Mouse (Mus musculus): Measurements from ENCODE around the gene Ankrd53. TPM values are rescaled to one million over a fixed set of nuclear protein-coding genes. Genes with fewer than 3 reads are reported as not detected.
"Not testable (repeated sequence)": the region's sequence is repeated elsewhere in the genome, so short reads cannot be mapped to it uniquely, and the experiment has no call there.

Gene Ankrd53
- polyA plus RNA-seq, 1 experiment from 2014 or later: not detected

- ATAC-seq (ENCODE audit: low FRiP score, low TSS enrichment) (no peak), DNase-seq (ENCODE audit: low spot score) (no peak)
- Histone ChIP-seq H3K4me3 (ENCODE audit: low read depth, low read length) (no peak overlapping the region), H3K36me3 (ENCODE audit: control insufficient read depth, insufficient read depth, low read length) (no peaks in the 10 kb centered on the region), H3K27me3 (ENCODE audit: control insufficient read depth, insufficient read depth, low read length) (no peaks in the 10 kb centered on the region), H3K27ac (replicated peaks) (no peak overlapping the region), H3K9ac (ENCODE audit: low read length) (no peak overlapping the region), H3K4me1 (replicated peaks; ENCODE audit: control insufficient read depth, insufficient read depth) (no peaks in the 10 kb centered on the region), H3K4me2 (replicated peaks; ENCODE audit: low read depth) (no peak overlapping the region), H3K9me3 (ENCODE audit: control insufficient read depth, low read length) (no peaks in the 10 kb centered on the region)
- TF ChIP-seq CTCF (IDR thresholded peaks at IDR 0.05; ENCODE audit: low read depth) (no peak), EP300 (optimal IDR thresholded peaks at IDR 0.05) (no peak)
- WGBS: 76% methylated on average over 3 of the region's 3 CpGs
These were observed 24.0 kb downstream of the Ankrd53 start for GRCm38 (mm10) chr6:83786426-83786825.

GRCm38 (mm10) chr6:83788554-83788953 is 26.1 kb downstream of the Ankrd53 start:
- Histone ChIP-seq H3K27ac (replicated peaks) (no peak overlapping the region), H3K4me3 (ENCODE audit: low read depth, low read length) (no peak overlapping the region), H3K4me1 (replicated peaks; ENCODE audit: control insufficient read depth, insufficient read depth) (no peaks in the 10 kb centered on the region), H3K36me3 (ENCODE audit: control insufficient read depth, insufficient read depth, low read length) (no peaks in the 10 kb centered on the region), H3K27me3 (ENCODE audit: control insufficient read depth, insufficient read depth, low read length) (no peaks in the 10 kb centered on the region), H3K9me3 (ENCODE audit: control insufficient read depth, low read length) (no peaks in the 10 kb centered on the region), H3K4me2 (replicated peaks; ENCODE audit: low read depth) (no peak overlapping the region), H3K9ac (ENCODE audit: low read length) (no peak overlapping the region)
- WGBS: 73% methylated on average over 7 of the region's 7 CpGs
- ATAC-seq (ENCODE audit: low FRiP score, low TSS enrichment) (no peak), DNase-seq (ENCODE audit: low spot score) (no peak)
- no peak for TF ChIP-seq EP300 (optimal IDR thresholded peaks at IDR 0.05)
- no peak for TF ChIP-seq CTCF (IDR thresholded peaks at IDR 0.05; ENCODE audit: low read depth)

- not testable (repeated sequence) for H3K27me3 ChIP-seq (ENCODE audit: control insufficient read depth, insufficient read depth, low read length); DNase-seq (ENCODE audit: low spot score); H3K4me2 ChIP-seq (replicated peaks; ENCODE audit: low read depth); H3K9me3 ChIP-seq (ENCODE audit: control insufficient read depth, low read length); H3K4me3 ChIP-seq (ENCODE audit: low read depth, low read length); H3K36me3 ChIP-seq (ENCODE audit: control insufficient read depth, insufficient read depth, low read length); H3K9ac ChIP-seq (ENCODE audit: low read length); ATAC-seq (ENCODE audit: low FRiP score, low TSS enrichment); H3K27ac ChIP-seq (replicated peaks); H3K4me1 ChIP-seq (replicated peaks; ENCODE audit: control insufficient read depth, insufficient read depth)
- 77% methylated on average over 5 of the region's 5 CpGs for WGBS
These were observed 28.1 kb downstream of the Ankrd53 start for GRCm38 (mm10) chr6:83790533-83790932.

GRCm38 (mm10) chr6:83791251-83791890 is 28.9 kb downstream of the Ankrd53 start:
- H3K4me2 ChIP-seq (replicated peaks; ENCODE audit: low read depth): no peak overlapping the region
- WGBS: 53% methylated on average over 4 of the region's 4 CpGs
- H3K4me3 ChIP-seq (ENCODE audit: low read depth, low read length): no peak overlapping the region
- H3K27me3 ChIP-seq (ENCODE audit: control insufficient read depth, insufficient read depth, low read length): no peaks in the 10 kb centered on the region
- ATAC-seq (ENCODE audit: low FRiP score, low TSS enrichment) (no peak), DNase-seq (ENCODE audit: low spot score) (no peak)
- H3K9me3 ChIP-seq (ENCODE audit: control insufficient read depth, low read length): no peaks in the 10 kb centered on the region
- no peak overlapping the region for H3K9ac ChIP-seq (ENCODE audit: low read length)
- H3K36me3 ChIP-seq (ENCODE audit: control insufficient read depth, insufficient read depth, low read length): no peaks in the 10 kb centered on the region
- no peak overlapping the region for H3K27ac ChIP-seq (replicated peaks)
- no peak for TF ChIP-seq EP300 (optimal IDR thresholded peaks at IDR 0.05)
- 0 out of 2 replicates have a peak, but pooled peaks cover 4% of the 10 kb centered on the region for H3K4me1 ChIP-seq (replicated peaks; ENCODE audit: control insufficient read depth, insufficient read depth)

GRCm38 (mm10) chr6:83794760-83795296 is 32.4 kb downstream of the Ankrd53 start, which contains the start of gene Nagk:
Gene Nagk (plus strand): TSS chr6:83794982.
- Histone ChIP-seq H3K27ac (replicated peaks) (peak within 1 kb of the TSS; percentile 96), H3K27me3 (ENCODE audit: control insufficient read depth, insufficient read depth, low read length) (no peaks in the 10 kb centered on the region), H3K4me3 (ENCODE audit: low read depth, low read length) (peak within 1 kb of the TSS; percentile 80), H3K36me3 (ENCODE audit: control insufficient read depth, insufficient read depth, low read length) (peaks cover 6% of the 10 kb centered on the region; the same call in 1 of the 2 replicates), H3K9me3 (ENCODE audit: control insufficient read depth, low read length) (no peaks in the 10 kb centered on the region), H3K9ac (ENCODE audit: low read length) (peak within 1 kb of the TSS; percentile 75), H3K4me2 (replicated peaks; ENCODE audit: low read depth) (peak within 1 kb of the TSS; percentile 84), H3K4me1 (replicated peaks; ENCODE audit: control insufficient read depth, insufficient read depth) (0 out of 2 replicates have a peak, but pooled peaks cover 4% of the 10 kb centered on the region)
- DNase-seq (ENCODE audit: low spot score) (peak; percentile 96), ATAC-seq (ENCODE audit: low FRiP score, low TSS enrichment) (peak; percentile 95)
- WGBS: under 1% methylated on average over 40 of the region's 43 CpGs
- no peak for TF ChIP-seq EP300 (optimal IDR thresholded peaks at IDR 0.05)
- no peak; the same call in 1 of the 2 replicates for TF ChIP-seq CTCF (IDR thresholded peaks at IDR 0.05; ENCODE audit: low read depth)

- Histone ChIP-seq H3K4me1 (replicated peaks; ENCODE audit: control insufficient read depth, insufficient read depth) (0 out of 2 replicates have a peak, but pooled peaks cover 4% of the 10 kb centered on the region), H3K4me3 (ENCODE audit: low read depth, low read length) (peak overlapping the region; percentile 80), H3K4me2 (replicated peaks; ENCODE audit: low read depth) (peak overlapping the region; percentile 84), H3K9me3 (ENCODE audit: control insufficient read depth, low read length) (no peaks in the 10 kb centered on the region), H3K27me3 (ENCODE audit: control insufficient read depth, insufficient read depth, low read length) (no peaks in the 10 kb centered on the region), H3K36me3 (ENCODE audit: control insufficient read depth, insufficient read depth, low read length) (peaks cover 7% of the 10 kb centered on the region; the same call in 1 of the 2 replicates), H3K27ac (replicated peaks) (peak overlapping the region; percentile 96), H3K9ac (ENCODE audit: low read length) (peak overlapping the region; percentile 75)
- WGBS: 3% methylated on average over 13 of the region's 13 CpGs
- TF ChIP-seq CTCF (IDR thresholded peaks at IDR 0.05; ENCODE audit: low read depth) (no peak), EP300 (optimal IDR thresholded peaks at IDR 0.05) (no peak)
- peak; percentile 28 for ATAC-seq (ENCODE audit: low FRiP score, low TSS enrichment)
- peak; percentile 67 for DNase-seq (ENCODE audit: low spot score)
These were observed 33.1 kb downstream of the Ankrd53 start for GRCm38 (mm10) chr6:83795492-83795900.
